ENCODE assay signal across 15 mouse cellular contexts in the genomic region with DNA sequence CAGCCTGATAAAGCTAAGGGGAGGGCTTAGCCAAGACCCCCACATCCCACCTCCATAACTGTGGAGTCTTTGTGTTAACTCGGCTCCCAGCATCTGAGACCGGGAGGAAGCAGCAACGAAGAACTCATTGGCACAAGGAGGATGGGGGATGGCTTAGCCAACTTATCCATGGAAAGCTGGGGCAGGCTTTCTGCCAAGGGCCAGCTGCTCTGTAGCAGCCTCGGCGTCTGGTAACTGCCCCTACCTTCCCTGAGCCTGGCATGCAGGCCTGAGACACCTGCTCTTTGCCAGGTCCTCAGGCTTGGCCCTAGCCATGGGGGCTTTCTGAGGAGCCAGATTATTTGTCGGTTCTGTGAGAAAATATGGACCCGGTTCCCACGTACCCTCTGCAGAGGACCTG.
DNase-seq lines count a peak whose midpoint lies in the region; ATAC-seq and TF ChIP-seq lines count a peak whose summit lies in the region.
"Had no signal": no experiment of that assay in that cellular context is flagged by ENCODE, and none has a peak within 500 bp of the region (broad histone marks: within the 10 kb centered on the region; RNA-seq: fewer than 3 reads in every experiment).

No protein-coding gene starts in this region.

- no peaks in the 10 kb centered on the region for H3K9me3 ChIP-seq in midbrain, postnatal 0 days (ENCODE audit: low read length)
- no peaks in the 10 kb centered on the region for H3K9me3 ChIP-seq in midbrain, embryonic 15.5 days
- no peaks in the 10 kb centered on the region for H3K9me3 ChIP-seq in neural tube, embryonic 15.5 days (replicated peaks)
- H3K9me3 ChIP-seq: forebrain, embryonic 12.5 days; heart, embryonic 15.5 days had no signal

- no peak overlapping the region for H3K4me3 ChIP-seq in midbrain, postnatal 0 days (ENCODE audit: low read depth, low read length)
- no peak overlapping the region for H3K4me3 ChIP-seq in midbrain, embryonic 15.5 days
- H3K4me3 ChIP-seq in myocyte: no peak overlapping the region
- no peak overlapping the region for H3K4me3 ChIP-seq in neural tube, embryonic 15.5 days (replicated peaks)
- H3K4me3 ChIP-seq: forebrain, embryonic 12.5 days; heart, embryonic 15.5 days had no signal

- no peaks in the 10 kb centered on the region for H3K36me3 ChIP-seq in midbrain, postnatal 0 days (ENCODE audit: insufficient read depth, low read length)
- no peaks in the 10 kb centered on the region for H3K36me3 ChIP-seq in midbrain, embryonic 15.5 days (replicated peaks)
- H3K36me3 ChIP-seq in myocyte (ENCODE audit: control insufficient read depth, insufficient read depth): no peaks in the 10 kb centered on the region
- H3K36me3 ChIP-seq in neural tube, embryonic 15.5 days: no peaks in the 10 kb centered on the region
- H3K36me3 ChIP-seq: forebrain, embryonic 12.5 days; heart, embryonic 15.5 days had no signal

- peak; percentile 19 for DNase-seq in adrenal gland, postnatal 10 days
- DNase-seq in adrenal gland, adult 8-10 months: no peak
- DNase-seq in midbrain, postnatal 0 days (ENCODE audit: low spot score): peak; percentile 81
- DNase-seq in cerebellum, postnatal 25 days: peak; percentile 84 to 91
- no peak for DNase-seq in spleen, adult 18-20 months
- DNase-seq: kidney, adult 2 months; liver; lung, embryonic 14.5 days; thymus, postnatal 4 days had no signal

- no peaks in the 10 kb centered on the region for H3K27me3 ChIP-seq in midbrain, postnatal 0 days (ENCODE audit: insufficient read depth, low read length)
- no peaks in the 10 kb centered on the region for H3K27me3 ChIP-seq in midbrain, embryonic 15.5 days (replicated peaks)
- no peaks in the 10 kb centered on the region for H3K27me3 ChIP-seq in myocyte (ENCODE audit: control insufficient read depth, insufficient read depth, insufficient read length)
- no peaks in the 10 kb centered on the region for H3K27me3 ChIP-seq in neural tube, embryonic 15.5 days (replicated peaks)
- H3K27me3 ChIP-seq: heart, embryonic 15.5 days had no signal

- H3K4me2 ChIP-seq in midbrain, postnatal 0 days (ENCODE audit: low read depth, low read length, poor library complexity, severe bottlenecking): no peak overlapping the region
- no peak overlapping the region for H3K4me2 ChIP-seq in midbrain, embryonic 15.5 days
- H3K4me2 ChIP-seq in myocyte (ENCODE audit: low read depth): peak overlapping the region; percentile 68
- no peak overlapping the region for H3K4me2 ChIP-seq in neural tube, embryonic 15.5 days
- H3K4me2 ChIP-seq: forebrain, embryonic 12.5 days; heart, embryonic 15.5 days; lung, embryonic 14.5 days had no signal

- H3K9ac ChIP-seq in midbrain, postnatal 0 days (replicated peaks; ENCODE audit: low read length, poor library complexity, severe bottlenecking): no peak overlapping the region
- H3K9ac ChIP-seq in midbrain, embryonic 15.5 days: no peak overlapping the region
- no peak overlapping the region for H3K9ac ChIP-seq in neural tube, embryonic 15.5 days (replicated peaks)
- H3K9ac ChIP-seq: forebrain, embryonic 12.5 days; heart, embryonic 15.5 days; lung, embryonic 14.5 days had no signal

- no peaks in the 10 kb centered on the region for H3K79me2 ChIP-seq in myocyte (ENCODE audit: control insufficient read depth, insufficient read depth)

- H3K27ac ChIP-seq in midbrain, postnatal 0 days (ENCODE audit: low read depth, low read length): no peak overlapping the region
- no peak overlapping the region for H3K27ac ChIP-seq in midbrain, embryonic 15.5 days
- no peak overlapping the region for H3K27ac ChIP-seq in neural tube, embryonic 15.5 days (replicated peaks)
- H3K27ac ChIP-seq: forebrain, embryonic 12.5 days; heart, embryonic 15.5 days had no signal

- ATAC-seq in midbrain, postnatal 0 days (ENCODE audit: low FRiP score): no peak
- ATAC-seq in midbrain, embryonic 15.5 days (replicated peaks): no peak
- ATAC-seq in neural tube, embryonic 15.5 days (ENCODE audit: low FRiP score): no peak
- ATAC-seq: Patski had no signal

- 81% methylated on average over 8 of the region's 8 CpGs for WGBS in midbrain, postnatal 0 days
- 74% methylated on average over 8 of the region's 8 CpGs for WGBS in midbrain, embryonic 15.5 days
- WGBS in neural tube, embryonic 15.5 days: 85% methylated on average over 8 of the region's 8 CpGs

- no peak for TF ChIP-seq POLR2A in myocyte (IDR thresholded peaks at IDR 0.05; ENCODE audit: insufficient read length, low read depth)

- TF ChIP-seq CTCF in midbrain, postnatal 0 days (IDR thresholded peaks at IDR 0.05): no peak

- H3K4me1 ChIP-seq in midbrain, postnatal 0 days (ENCODE audit: insufficient read depth, low read length): no peaks in the 10 kb centered on the region
- no peaks in the 10 kb centered on the region for H3K4me1 ChIP-seq in midbrain, embryonic 15.5 days
- H3K4me1 ChIP-seq in neural tube, embryonic 15.5 days: no peaks in the 10 kb centered on the region
- H3K4me1 ChIP-seq: forebrain, embryonic 12.5 days; heart, embryonic 15.5 days had no signal

- H3ac ChIP-seq in myocyte (ENCODE audit: control insufficient read depth, insufficient read length): no peak overlapping the region

TF ChIP-seq in myocyte, 11 proteins besides CTCF, POLR2A, EP300 and RAD21:
- no peak for TF ChIP-seq POLR2AphosphoS2 (IDR thresholded peaks at IDR 0.05; ENCODE audit: insufficient read length, low read depth)
- TF ChIP-seq MYOG (IDR thresholded peaks at IDR 0.05; ENCODE audit: control insufficient read depth in 1 of 3, insufficient read depth in 1 of 3, insufficient read length in 2 of 3, low read depth in 2 of 3): peak in 1 of 3 experiments; percentile 54
TF ChIP-seq in myocyte: peak in this region for 1.

Comparison
In these comparisons a context has a peak if more than half of its experiments do, and no peak if none do; other contexts are left out.
1. DNase-seq: peak in adrenal gland, postnatal 10 days (single experiment), midbrain, postnatal 0 days (single experiment) and cerebellum, postnatal 25 days (2 of 2); none in adrenal gland, adult 8-10 months (single experiment) and spleen, adult 18-20 months (0 of 2).